Mouse (Mus musculus) neural tube, embryonic 13.5 days (tissue): ENCODE data around the gene Wwox. TPM values are rescaled to one million over a fixed set of nuclear protein-coding genes. Genes with fewer than 3 reads are reported as not detected.

Experiments
- ATAC-seq: fragments of 200-750 bp; cut with Nextera tagmentation; 2 replicates; pipeline ENCODE4 v1.8.0; 2017; ENCODE audit warnings: low read depth, mild to moderate bottlenecking, moderate TSS enrichment, moderate library complexity
- H3K27ac ChIP-seq: fragments of 300-500 bp; sonication (generic); replicated peaks from 2 replicates; pipeline ENCODE4 v1.5.1; 2015; ENCODE audit warnings: moderate library complexity, mild to moderate bottlenecking, inconsistent platforms
- H3K27me3 ChIP-seq: fragments of 300-500 bp; sonication (generic); 2 replicates; pipeline ENCODE4 v1.6.1; 2015; ENCODE audit warnings: mild to moderate bottlenecking, inconsistent platforms
- H3K36me3 ChIP-seq: fragments of 300-500 bp; sonication (generic); 2 replicates; pipeline ENCODE4 v1.6.1; 2015; ENCODE audit warnings: mild to moderate bottlenecking, inconsistent platforms
- H3K4me1 ChIP-seq: fragments of 300-500 bp; sonication (generic); replicated peaks from 2 replicates; pipeline ENCODE4 v1.6.1; 2015; ENCODE audit warnings: inconsistent platforms
- H3K4me2 ChIP-seq: fragments of 300-500 bp; sonication (generic); 2 replicates; pipeline ENCODE4 v1.6.1; 2015; ENCODE audit warnings: inconsistent platforms, mild to moderate bottlenecking, moderate library complexity
- H3K4me3 ChIP-seq: fragments of 300-500 bp; sonication (generic); 2 replicates; pipeline ENCODE4 v1.5.1; 2015; ENCODE audit warnings: mild to moderate bottlenecking, inconsistent platforms
- H3K9ac ChIP-seq: fragments of 300-500 bp; sonication (generic); 2 replicates; pipeline ENCODE4 v1.6.1; 2015; ENCODE audit warnings: moderate library complexity, mild to moderate bottlenecking, inconsistent platforms
- H3K9me3 ChIP-seq: fragments of 300-500 bp; sonication (generic); 2 replicates; pipeline ENCODE4 v1.6.1; 2016; ENCODE audit warnings: inconsistent platforms
- whole genome bisulfite sequencing: fragments of 180-500 bp; shearing (Covaris S2); methylation state at CpG from one replicate; pipeline ENCODE4 v1.1.7; 2015; 5-methylcytosine and 5-hydroxymethylcytosine counted together
- polyA plus RNA-seq: library from polyadenylated mRNA; unstranded; fragments of >200 nt; fragmentation: Nextera tagmentation; extraction: Ambion mirVana; gene quantifications from 2 replicates; pipeline ENCODE4 v1.2.1, GENCODE M21; 2015

Wwox gene
- polyA plus RNA-seq, 1 experiment from 2014 or later = 12.8 TPM

GRCm38 (mm10) chr8:114612091-114612490, 172.6 kb downstream of the Wwox start:
- Histone ChIP-seq H3K9me3 (no peaks in the 10 kb centered on the region; the same call in 1 of the 2 replicates), H3K27me3 (no peaks in the 10 kb centered on the region), H3K4me2 (no peak overlapping the region), H3K36me3 (no peaks in the 10 kb centered on the region), H3K27ac (no peak overlapping the region), H3K4me1 (no peaks in the 10 kb centered on the region), H3K4me3 (no peak overlapping the region), H3K9ac (no peak overlapping the region)
- 91% methylated on average over 3 of the region's 3 CpGs for WGBS
- ATAC-seq = no peak

- Histone ChIP-seq H3K9ac (no peak overlapping the region), H3K27me3 (no peaks in the 10 kb centered on the region), H3K4me2 (no peak overlapping the region), H3K9me3 (no peaks in the 10 kb centered on the region; the same call in 1 of the 2 replicates), H3K4me1 (peaks cover 9% of the 10 kb centered on the region), H3K36me3 (no peaks in the 10 kb centered on the region), H3K27ac (no peak overlapping the region), H3K4me3 (no peak overlapping the region)
- 56% methylated on average over 4 of the region's 4 CpGs for WGBS
- ATAC-seq = no peak
Measured at GRCm38 (mm10) chr8:114615413-114615812, 176.0 kb downstream of the Wwox start.

GRCm38 (mm10) chr8:114615908-114616307, 176.5 kb downstream of the Wwox start:
- Histone ChIP-seq H3K9me3 (no peaks in the 10 kb centered on the region; the same call in 1 of the 2 replicates), H3K4me1 (peaks cover 9% of the 10 kb centered on the region), H3K4me3 (no peak overlapping the region), H3K36me3 (no peaks in the 10 kb centered on the region), H3K4me2 (no peak overlapping the region), H3K27me3 (no peaks in the 10 kb centered on the region), H3K9ac (no peak overlapping the region), H3K27ac (no peak overlapping the region)
- 84% methylated on average over 6 of the region's 6 CpGs for WGBS
- no peak for ATAC-seq

GRCm38 (mm10) chr8:114618908-114619508, 179.6 kb downstream of the Wwox start:
- Histone ChIP-seq H3K4me3 (no peak overlapping the region), H3K27me3 (no peaks in the 10 kb centered on the region), H3K9ac (no peak overlapping the region), H3K9me3 (no peaks in the 10 kb centered on the region; the same call in 1 of the 2 replicates), H3K36me3 (no peaks in the 10 kb centered on the region), H3K27ac (no peak overlapping the region), H3K4me2 (no peak overlapping the region), H3K4me1 (peaks cover 18% of the 10 kb centered on the region)
- 23% methylated on average over 9 of the region's 9 CpGs for WGBS
- ATAC-seq = 0 out of 2 replicates have a peak, but pooled peaks have one; percentile 36

- no peak overlapping the region for H3K27ac ChIP-seq
- peaks cover 8% of the 10 kb centered on the region; the same call in 1 of the 2 replicates for H3K4me1 ChIP-seq
- WGBS = 95% methylated on average over 6 of the region's 6 CpGs
- no peak overlapping the region for H3K4me2 ChIP-seq
- no peak overlapping the region for H3K4me3 ChIP-seq
- no peaks in the 10 kb centered on the region for H3K9me3 ChIP-seq
- no peaks in the 10 kb centered on the region for H3K27me3 ChIP-seq
- H3K36me3 ChIP-seq = no peaks in the 10 kb centered on the region
- no peak for ATAC-seq
- no peak overlapping the region for H3K9ac ChIP-seq
Measured at GRCm38 (mm10) chr8:114625402-114625801, 185.9 kb downstream of the Wwox start.

GRCm38 (mm10) chr8:114626897-114627296, 187.4 kb downstream of the Wwox start:
- no peaks in the 10 kb centered on the region for H3K36me3 ChIP-seq
- ATAC-seq = no peak
- no peaks in the 10 kb centered on the region for H3K27me3 ChIP-seq
- no peak overlapping the region for H3K9ac ChIP-seq
- 83% methylated on average over 9 of the region's 9 CpGs for WGBS
- no peaks in the 10 kb centered on the region for H3K9me3 ChIP-seq
- no peak overlapping the region for H3K4me2 ChIP-seq
- no peak overlapping the region for H3K27ac ChIP-seq
- peaks cover 7% of the 10 kb centered on the region; the same call in 1 of the 2 replicates for H3K4me1 ChIP-seq
- no peak overlapping the region for H3K4me3 ChIP-seq

GRCm38 (mm10) chr8:114629719-114630118, 190.3 kb downstream of the Wwox start:
- H3K4me2 ChIP-seq = no peak overlapping the region
- no peak overlapping the region for H3K27ac ChIP-seq
- no peak for ATAC-seq
- no peak overlapping the region for H3K9ac ChIP-seq
- 79% methylated on average over 7 of the region's 7 CpGs for WGBS
- no peaks in the 10 kb centered on the region for H3K27me3 ChIP-seq
- H3K36me3 ChIP-seq = no peaks in the 10 kb centered on the region
- no peak overlapping the region for H3K4me3 ChIP-seq
- no peaks in the 10 kb centered on the region for H3K9me3 ChIP-seq
- no peaks in the 10 kb centered on the region for H3K4me1 ChIP-seq

- no peak overlapping the region for H3K4me2 ChIP-seq
- H3K9ac ChIP-seq = no peak overlapping the region
- no peaks in the 10 kb centered on the region for H3K27me3 ChIP-seq
- no peak overlapping the region for H3K4me3 ChIP-seq
- no peaks in the 10 kb centered on the region for H3K4me1 ChIP-seq
- H3K36me3 ChIP-seq = no peaks in the 10 kb centered on the region
- H3K9me3 ChIP-seq = no peaks in the 10 kb centered on the region
- WGBS = 33% methylated on average over 6 of the region's 6 CpGs
- no peak overlapping the region for H3K27ac ChIP-seq
- no peak for ATAC-seq
Measured at GRCm38 (mm10) chr8:114631087-114631486, 191.6 kb downstream of the Wwox start.

GRCm38 (mm10) chr8:114634151-114634550, 194.7 kb downstream of the Wwox start:
- Histone ChIP-seq H3K9me3 (no peaks in the 10 kb centered on the region), H3K4me3 (no peak overlapping the region), H3K27me3 (no peaks in the 10 kb centered on the region), H3K4me1 (no peaks in the 10 kb centered on the region), H3K9ac (no peak overlapping the region), H3K27ac (no peak overlapping the region), H3K4me2 (no peak overlapping the region), H3K36me3 (no peaks in the 10 kb centered on the region)
- no peak for ATAC-seq
- 87% methylated on average over 2 of the region's 2 CpGs for WGBS

GRCm38 (mm10) chr8:114634669-114635410, 195.4 kb downstream of the Wwox start:
- 68% methylated on average over 9 of the region's 9 CpGs for WGBS
- H3K9ac ChIP-seq = no peak overlapping the region
- H3K4me1 ChIP-seq = no peaks in the 10 kb centered on the region
- H3K27me3 ChIP-seq = no peaks in the 10 kb centered on the region
- H3K4me2 ChIP-seq = no peak overlapping the region
- H3K36me3 ChIP-seq = no peaks in the 10 kb centered on the region
- H3K27ac ChIP-seq = no peak overlapping the region
- H3K4me3 ChIP-seq = no peak overlapping the region
- no peak for ATAC-seq
- no peaks in the 10 kb centered on the region for H3K9me3 ChIP-seq

- 68% methylated on average over 5 of the region's 5 CpGs for WGBS
- H3K27me3 ChIP-seq = no peaks in the 10 kb centered on the region
- H3K4me1 ChIP-seq = no peaks in the 10 kb centered on the region; the same call in 1 of the 2 replicates
- no peak for ATAC-seq
- no peaks in the 10 kb centered on the region for H3K9me3 ChIP-seq
- H3K27ac ChIP-seq = no peak overlapping the region
- H3K4me2 ChIP-seq = no peak overlapping the region
- no peaks in the 10 kb centered on the region for H3K36me3 ChIP-seq
- H3K9ac ChIP-seq = no peak overlapping the region
- H3K4me3 ChIP-seq = no peak overlapping the region
Measured at GRCm38 (mm10) chr8:114636376-114636775, 196.9 kb downstream of the Wwox start.

GRCm38 (mm10) chr8:114641809-114642208, 202.4 kb downstream of the Wwox start:
- H3K36me3 ChIP-seq = no peaks in the 10 kb centered on the region
- H3K27ac ChIP-seq = no peak overlapping the region
- no peaks in the 10 kb centered on the region for H3K9me3 ChIP-seq
- H3K4me2 ChIP-seq = 0 out of 2 replicates have a peak overlapping the region, but pooled peaks have one; percentile 4
- no peak overlapping the region for H3K4me3 ChIP-seq
- WGBS = 73% methylated on average over 9 of the region's 9 CpGs
- H3K9ac ChIP-seq = no peak overlapping the region
- H3K4me1 ChIP-seq = no peaks in the 10 kb centered on the region; the same call in 1 of the 2 replicates
- no peaks in the 10 kb centered on the region for H3K27me3 ChIP-seq
- no peak for ATAC-seq
